Mouse (Mus musculus): ENCODE measurements at regions not wholly inside any gene's neighbourhood (a gene's known extent, or its start where the extent isn't known, plus 50 kb on each side); places are given as distances from the start of the nearest gene placed in this dataset.

DNA sequence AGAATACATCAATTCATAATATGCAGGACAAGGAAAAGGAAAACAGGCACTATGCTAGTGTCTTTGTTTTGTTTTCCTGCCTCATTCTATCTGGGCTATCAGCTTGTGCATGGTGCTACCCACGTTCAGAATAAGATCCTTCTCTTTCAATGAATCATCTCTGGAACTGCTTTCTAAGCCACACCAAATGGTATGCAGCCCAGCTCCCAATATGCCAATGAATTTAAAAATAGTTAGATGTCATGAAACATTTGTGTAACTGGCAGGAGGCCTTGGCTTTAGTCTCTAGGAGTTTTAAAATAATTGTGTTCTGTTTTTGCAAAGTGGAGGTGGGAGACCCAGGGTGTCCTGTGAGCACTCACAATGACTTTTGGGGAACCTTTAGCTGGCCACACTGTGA, 603.1 kb upstream of the Sema6d start:
- DNase-seq: no peak

DNA sequence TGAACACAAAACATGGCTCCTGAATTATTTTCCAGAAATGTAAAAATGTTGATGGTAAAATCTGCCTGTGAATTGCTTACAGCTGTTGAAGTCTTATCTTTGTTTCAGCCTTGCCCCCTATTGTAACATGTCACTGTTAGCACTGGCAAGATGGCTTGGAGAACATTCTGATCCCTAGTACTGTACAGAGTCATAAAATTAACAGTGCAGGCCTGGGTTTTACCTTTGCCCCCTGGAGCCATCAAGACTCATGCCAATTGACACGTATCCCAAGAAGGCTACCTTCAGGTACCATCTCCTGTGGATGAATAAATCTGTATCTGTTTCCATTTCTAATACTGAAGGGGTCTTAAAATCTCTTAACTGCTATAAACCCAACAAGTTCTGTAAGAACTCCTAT, 583.6 kb upstream of the Sema6d start:
- peak; percentile 1 to 45 for DNase-seq

DNA sequence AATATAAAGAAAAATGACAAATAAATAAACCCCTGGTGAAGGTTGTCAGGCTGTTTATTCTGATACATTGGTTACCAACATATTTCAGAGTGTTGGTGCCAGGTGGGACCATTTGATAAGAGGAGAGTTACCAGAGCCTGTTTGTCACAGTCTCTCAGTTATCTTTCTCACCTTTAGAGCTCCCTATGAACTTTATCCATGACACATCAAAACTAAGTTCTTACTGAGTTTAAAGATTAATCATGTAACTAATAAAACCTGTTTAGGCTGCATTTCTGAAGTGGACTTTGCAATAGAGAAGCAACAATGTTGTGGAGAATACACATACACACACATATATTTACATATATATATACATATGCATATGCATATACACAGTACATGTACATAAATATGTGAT, 582.7 kb upstream of the Sema6d start:
- DNase-seq: peak in 1 of 2 experiments; percentile 1

GRCm38 (mm10) chr2:123528915-123529314, 560.9 kb upstream of the Sema6d start:
- DNase-seq: no peak

- no peak for DNase-seq
Measured at GRCm38 (mm10) chr2:123532946-123533791, 556.6 kb upstream of the Sema6d start.

- no peak for DNase-seq
Measured at GRCm38 (mm10) chr2:123551249-123551850, 538.4 kb upstream of the Sema6d start.

GRCm38 (mm10) chr2:123558123-123558650, 531.6 kb upstream of the Sema6d start:
- no peak for DNase-seq

All from kidney, adult 8-10 months (tissue).